8 mouse cellular contexts compared by ENCODE assay signal in the genomic region with DNA sequence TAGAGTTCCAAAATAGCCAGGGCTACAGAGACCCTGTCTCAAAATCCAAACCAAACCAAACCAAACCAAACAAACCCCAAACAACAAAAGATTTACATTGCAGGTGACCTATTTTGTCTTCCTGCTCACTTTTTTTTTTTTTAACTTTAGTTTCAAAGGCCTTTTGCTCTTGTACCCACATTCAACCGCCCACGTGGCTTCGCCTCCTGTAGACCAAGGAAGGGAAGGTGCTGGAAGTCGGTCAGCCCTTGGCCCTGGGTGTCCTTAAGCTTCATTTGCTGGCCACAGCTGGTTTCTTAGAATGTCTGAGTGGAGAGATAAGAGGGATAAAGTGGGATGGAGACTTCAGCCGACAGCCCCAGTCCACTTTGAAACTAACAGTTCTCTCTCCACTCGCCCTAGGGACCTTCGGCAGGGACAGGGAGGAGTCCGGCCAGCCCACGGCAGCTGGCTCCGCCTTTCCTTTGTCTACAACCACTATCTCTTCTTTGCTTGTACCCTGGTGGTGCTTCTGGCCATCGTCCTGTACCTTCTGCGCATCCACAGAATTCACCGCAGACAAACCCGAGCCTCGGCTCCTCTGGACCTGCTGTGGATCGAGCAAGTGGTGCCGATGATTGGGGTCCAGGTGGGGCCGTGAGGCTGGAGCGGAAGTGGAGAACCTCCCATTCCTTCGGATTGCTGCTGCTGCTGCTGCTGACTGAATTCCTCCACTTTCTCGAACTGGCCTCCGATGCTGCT. TPM values are rescaled to one million over a fixed set of nuclear protein-coding genes. Genes with fewer than 3 reads are reported as not detected.
DNase-seq lines count a peak whose midpoint lies in the region; ATAC-seq and TF ChIP-seq lines count a peak whose summit lies in the region.

No protein-coding gene starts in this region.

- no peaks in the 10 kb centered on the region for H3K27me3 ChIP-seq in midbrain, embryonic 10.5 days (ENCODE audit: low read depth, poor library complexity, severe bottlenecking)
- H3K27me3 ChIP-seq in midbrain, postnatal 0 days (ENCODE audit: insufficient read depth, low read length), result no peaks in the 10 kb centered on the region
- peaks cover 30% of the 10 kb centered on the region for H3K27me3 ChIP-seq in heart, embryonic 10.5 days (ENCODE audit: insufficient read depth, poor library complexity, severe bottlenecking)
- H3K27me3 ChIP-seq in limb, embryonic 14.5 days (ENCODE audit: control insufficient read depth, insufficient read depth, low read length), result no peaks in the 10 kb centered on the region

- DNase-seq in midbrain, embryonic 10.5 days (ENCODE audit: low spot score), result peak; percentile 54
- no peak for DNase-seq in midbrain, postnatal 0 days (ENCODE audit: low spot score)
- peak; percentile 80 for DNase-seq in heart, embryonic 10.5 days (ENCODE audit: low spot score)
- DNase-seq in limb, embryonic 14.5 days (ENCODE audit: low spot score), result peak; percentile 12
- DNase-seq in testis, postnatal 10 days (ENCODE audit: low spot score), result peak; percentile 65
- DNase-seq in cerebellum, adult 9-10 months, result no peak
- DNase-seq in urinary bladder, postnatal 14 days (ENCODE audit: low spot score), result no peak
- DNase-seq in urinary bladder, postnatal 25 days (ENCODE audit: low spot score), result no peak

- H3K4me1 ChIP-seq in midbrain, embryonic 10.5 days, result peaks cover 21% of the 10 kb centered on the region
- H3K4me1 ChIP-seq in midbrain, postnatal 0 days (ENCODE audit: insufficient read depth, low read length), result no peaks in the 10 kb centered on the region
- peaks cover 10% of the 10 kb centered on the region for H3K4me1 ChIP-seq in heart, embryonic 10.5 days
- H3K4me1 ChIP-seq in limb, embryonic 14.5 days (ENCODE audit: control insufficient read depth, insufficient read depth, low read length), result no peaks in the 10 kb centered on the region

- peaks cover 58% of the 10 kb centered on the region for H3K36me3 ChIP-seq in midbrain, embryonic 10.5 days
- H3K36me3 ChIP-seq in midbrain, postnatal 0 days (ENCODE audit: insufficient read depth, low read length), result peaks cover 45% of the 10 kb centered on the region
- peaks cover 43% of the 10 kb centered on the region for H3K36me3 ChIP-seq in heart, embryonic 10.5 days
- peaks cover 46% of the 10 kb centered on the region for H3K36me3 ChIP-seq in limb, embryonic 14.5 days (ENCODE audit: control insufficient read depth, insufficient read depth, low read length)

- TF ChIP-seq POLR2A in limb, embryonic 14.5 days (IDR thresholded peaks at IDR 0.05; ENCODE audit: borderline replicate concordance, extremely low read depth, insufficient read depth, insufficient read length), result no peak

- H3K27ac ChIP-seq in midbrain, embryonic 10.5 days (replicated peaks), result peak overlapping the region; percentile 86
- no peak overlapping the region for H3K27ac ChIP-seq in midbrain, postnatal 0 days (ENCODE audit: low read depth, low read length)
- H3K27ac ChIP-seq in heart, embryonic 10.5 days, result peak overlapping the region; percentile 79
- H3K27ac ChIP-seq in limb, embryonic 14.5 days (replicated peaks; ENCODE audit: low read depth, low read length), result no peak overlapping the region

- H3K4me2 ChIP-seq in midbrain, postnatal 0 days (ENCODE audit: low read depth, low read length, poor library complexity, severe bottlenecking), result no peak overlapping the region
- H3K4me2 ChIP-seq in limb, embryonic 14.5 days (replicated peaks; ENCODE audit: low read depth, low read length, severe bottlenecking), result peak overlapping the region; percentile 37

- no peak for TF ChIP-seq CTCF in midbrain, postnatal 0 days (IDR thresholded peaks at IDR 0.05)

- no peak overlapping the region for H3K9ac ChIP-seq in midbrain, postnatal 0 days (replicated peaks; ENCODE audit: low read length, poor library complexity, severe bottlenecking)
- H3K9ac ChIP-seq in limb, embryonic 14.5 days (ENCODE audit: low read depth, low read length, severe bottlenecking), result peak overlapping the region; percentile 31; the same call in 1 of the 2 replicates

- no peaks in the 10 kb centered on the region for H3K9me3 ChIP-seq in midbrain, embryonic 10.5 days (replicated peaks)
- H3K9me3 ChIP-seq in midbrain, postnatal 0 days (ENCODE audit: low read length), result no peaks in the 10 kb centered on the region
- H3K9me3 ChIP-seq in heart, embryonic 10.5 days, result no peaks in the 10 kb centered on the region
- no peaks in the 10 kb centered on the region for H3K9me3 ChIP-seq in limb, embryonic 14.5 days (ENCODE audit: control insufficient read depth, low read length)

- no peak for ATAC-seq in midbrain, postnatal 0 days (ENCODE audit: low FRiP score)
- no peak for ATAC-seq in limb, embryonic 14.5 days (ENCODE audit: low FRiP score, low read depth)

- H3K4me3 ChIP-seq in midbrain, embryonic 10.5 days, result peak overlapping the region; percentile 49
- H3K4me3 ChIP-seq in midbrain, postnatal 0 days (ENCODE audit: low read depth, low read length), result no peak overlapping the region
- H3K4me3 ChIP-seq in heart, embryonic 10.5 days, result peak overlapping the region; percentile 60
- peak overlapping the region; percentile 26 for H3K4me3 ChIP-seq in limb, embryonic 14.5 days (replicated peaks; ENCODE audit: low read length)

- WGBS in midbrain, embryonic 10.5 days, result 44% methylated on average over 22 of the region's 22 CpGs
- WGBS in midbrain, postnatal 0 days, result 43% methylated on average over 22 of the region's 22 CpGs
- WGBS in heart, embryonic 10.5 days, result 27% methylated on average over 22 of the region's 22 CpGs
- WGBS in limb, embryonic 14.5 days, result 51% methylated on average over 22 of the region's 22 CpGs

RNA-seq across cellular contexts. Expression of a gene that starts 23.3 kb away (rescaled TPM):
- 14.0 and 14.7 TPM in 2 replicates for polyA plus RNA-seq in midbrain, embryonic 10.5 days (2016; fragmentation: Nextera tagmentation; extraction: Ambion mirVana)
- 2.7 and 5.2 TPM in 2 replicates for total RNA-seq in midbrain, postnatal 0 days (2014; rRNA removed)
- polyA plus RNA-seq in midbrain, postnatal 0 days (2015; fragmentation: Nextera tagmentation; extraction: Ambion mirVana), result 7.8 and 8.0 TPM in 2 replicates
- 10.1 and 14.9 TPM in 2 replicates for polyA plus RNA-seq in heart, embryonic 10.5 days (2016; fragmentation: Nextera tagmentation; extraction: Ambion mirVana)
- polyA plus RNA-seq in limb, embryonic 14.5 days (2012; rRNA removed), result 7.0 and 8.2 TPM in 2 replicates
- polyA plus RNA-seq in limb, embryonic 14.5 days (2014; fragmentation: Nextera tagmentation; extraction: Ambion mirVana), result 13.0 and 13.3 TPM in 2 replicates

RNA-seq across cellular contexts. Expression of a gene that starts 23.3 kb away (rescaled TPM):
- 13.7 and 16.5 TPM in 2 replicates for polyA plus RNA-seq in midbrain, embryonic 10.5 days (2016; fragmentation: Nextera tagmentation; extraction: Ambion mirVana)
- total RNA-seq in midbrain, postnatal 0 days (2014; rRNA removed), result 22.3 and 32.7 TPM in 2 replicates
- polyA plus RNA-seq in midbrain, postnatal 0 days (2015; fragmentation: Nextera tagmentation; extraction: Ambion mirVana), result 9.4 and 10.6 TPM in 2 replicates
- 16.0 and 17.5 TPM in 2 replicates for polyA plus RNA-seq in heart, embryonic 10.5 days (2016; fragmentation: Nextera tagmentation; extraction: Ambion mirVana)
- polyA plus RNA-seq in limb, embryonic 14.5 days (2012; rRNA removed), result 15.8 and 17.7 TPM in 2 replicates
- 7.7 and 8.8 TPM in 2 replicates for polyA plus RNA-seq in limb, embryonic 14.5 days (2014; fragmentation: Nextera tagmentation; extraction: Ambion mirVana)

RNA-seq across cellular contexts. Expression of a gene that starts 40.0 kb away (rescaled TPM):
- polyA plus RNA-seq in midbrain, embryonic 10.5 days (2016; fragmentation: Nextera tagmentation; extraction: Ambion mirVana), result 9.7 TPM in 2 replicates
- 6.9 and 10.0 TPM in 2 replicates for total RNA-seq in midbrain, postnatal 0 days (2014; rRNA removed)
- polyA plus RNA-seq in midbrain, postnatal 0 days (2015; fragmentation: Nextera tagmentation; extraction: Ambion mirVana), result 7.1 and 8.2 TPM in 2 replicates
- 7.7 and 7.9 TPM in 2 replicates for polyA plus RNA-seq in heart, embryonic 10.5 days (2016; fragmentation: Nextera tagmentation; extraction: Ambion mirVana)
- 9.3 and 10.3 TPM in 2 replicates for polyA plus RNA-seq in limb, embryonic 14.5 days (2012; rRNA removed)
- polyA plus RNA-seq in limb, embryonic 14.5 days (2014; fragmentation: Nextera tagmentation; extraction: Ambion mirVana), result 11.8 and 13.2 TPM in 2 replicates

RNA-seq across cellular contexts. Expression of a gene that starts 52.5 kb away (rescaled TPM):
- polyA plus RNA-seq in midbrain, embryonic 10.5 days (2016; fragmentation: Nextera tagmentation; extraction: Ambion mirVana), result 0.01 TPM in 2 replicates
- total RNA-seq in midbrain, postnatal 0 days (2014; rRNA removed), result 0.09 and 0.22 TPM in 2 replicates
- polyA plus RNA-seq in midbrain, postnatal 0 days (2015; fragmentation: Nextera tagmentation; extraction: Ambion mirVana), result 0.07 and 0.11 TPM in 2 replicates
- 0.05 and 0.31 TPM in 2 replicates for polyA plus RNA-seq in heart, embryonic 10.5 days (2016; fragmentation: Nextera tagmentation; extraction: Ambion mirVana)
- 0.11 and 0.18 TPM in 2 replicates for polyA plus RNA-seq in limb, embryonic 14.5 days (2012; rRNA removed)
- 0.32 TPM in 1 of 2 replicates, not detected in the other for polyA plus RNA-seq in limb, embryonic 14.5 days (2014; fragmentation: Nextera tagmentation; extraction: Ambion mirVana)

RNA-seq across cellular contexts. Expression of a gene that starts 54.8 kb away (rescaled TPM):
- 10.3 and 11.5 TPM in 2 replicates for polyA plus RNA-seq in midbrain, embryonic 10.5 days (2016; fragmentation: Nextera tagmentation; extraction: Ambion mirVana)
- 43.8 and 48.3 TPM in 2 replicates for total RNA-seq in midbrain, postnatal 0 days (2014; rRNA removed)
- 15.2 and 15.5 TPM in 2 replicates for polyA plus RNA-seq in midbrain, postnatal 0 days (2015; fragmentation: Nextera tagmentation; extraction: Ambion mirVana)
- polyA plus RNA-seq in heart, embryonic 10.5 days (2016; fragmentation: Nextera tagmentation; extraction: Ambion mirVana), result 9.2 and 13.7 TPM in 2 replicates
- 70.0 and 77.8 TPM in 2 replicates for polyA plus RNA-seq in limb, embryonic 14.5 days (2012; rRNA removed)
- 14.2 and 18.0 TPM in 2 replicates for polyA plus RNA-seq in limb, embryonic 14.5 days (2014; fragmentation: Nextera tagmentation; extraction: Ambion mirVana)

Comparison
In these comparisons a context has a peak if more than half of its experiments do, and no peak if none do; other contexts are left out.
1. DNase-seq: peak in midbrain, embryonic 10.5 days (single experiment), heart, embryonic 10.5 days (single experiment), limb, embryonic 14.5 days (single experiment) and testis, postnatal 10 days (single experiment); none in midbrain, postnatal 0 days (single experiment), cerebellum, adult 9-10 months (single experiment), urinary bladder, postnatal 14 days (single experiment) and urinary bladder, postnatal 25 days (single experiment).
2. H3K27ac ChIP-seq: peak in midbrain, embryonic 10.5 days (single experiment) and heart, embryonic 10.5 days (single experiment); none in midbrain, postnatal 0 days (single experiment) and limb, embryonic 14.5 days (single experiment).